Mouse (Mus musculus): ENCODE measurements at regions not wholly inside any gene's neighbourhood (a gene's known extent, or its start where the extent isn't known, plus 50 kb on each side); places are given as distances from the start of the nearest gene placed in this dataset.

GRCm38 (mm10) chr11:39794183-39794652 lies 900.8 kb downstream of the Mat2b start:
- Histone ChIP-seq H3K4me3 (peak overlapping the region; percentile 46), H3K27ac (no peak overlapping the region)
- DNase-seq (ENCODE audit: low spot score in 2 of 2): peak; percentile 7 to 16
- TF ChIP-seq CTCF (conservative IDR thresholded peaks at IDR 0.05): no peak

GRCm38 (mm10) chr11:39792112-39792511 lies 902.9 kb downstream of the Mat2b start:
- TF ChIP-seq CTCF (conservative IDR thresholded peaks at IDR 0.05): no peak
- DNase-seq (ENCODE audit: low spot score in 2 of 2): no peak
- H3K27ac ChIP-seq: no peak overlapping the region

More at GRCm38 (mm10) chr11:39792112-39792511, 902.9 kb downstream of the Mat2b start:
- H3K4me3 ChIP-seq: no peak overlapping the region
